Mouse (Mus musculus) cerebellum, adult 9-11 months (tissue): ENCODE results near the gene Ttc30b.
"Not testable (repeated sequence)": the region's sequence is repeated elsewhere in the genome, so short reads cannot be mapped to it uniquely, and the experiment has no call there.

ENCODE experiments used
- DNase-seq: peaks from one replicate; pipeline ENCODE4 v3.0.0; 2022

The Ttc30b gene

GRCm38 (mm10) chr2:75937520-75938116, 767 bp downstream of the Ttc30b start:
- peak; percentile 68 for DNase-seq

DNA sequence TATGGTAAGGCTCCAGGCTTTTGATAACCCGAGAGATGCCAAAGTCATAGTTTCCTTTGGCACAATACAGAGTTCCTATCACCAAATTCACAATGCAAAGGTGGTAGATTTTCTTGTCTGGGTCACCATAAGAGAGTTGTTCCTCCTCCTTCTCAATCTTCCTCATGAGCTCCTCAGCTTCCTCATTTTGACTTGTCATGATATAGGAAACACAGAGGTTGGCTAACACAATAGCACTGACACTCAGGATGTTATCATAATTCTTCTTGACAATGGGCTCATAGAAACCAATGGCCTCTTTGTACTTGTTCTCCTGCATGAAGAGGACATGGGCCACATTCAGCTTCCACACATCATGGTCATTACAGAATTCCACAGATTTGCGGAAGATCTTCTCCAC, 1.7 kb downstream of the Ttc30b start:
- DNase-seq: not testable (repeated sequence)

GRCm38 (mm10) chr2:75933541-75933940, 4.8 kb downstream of the Ttc30b start:
- DNase-seq: no peak

DNA sequence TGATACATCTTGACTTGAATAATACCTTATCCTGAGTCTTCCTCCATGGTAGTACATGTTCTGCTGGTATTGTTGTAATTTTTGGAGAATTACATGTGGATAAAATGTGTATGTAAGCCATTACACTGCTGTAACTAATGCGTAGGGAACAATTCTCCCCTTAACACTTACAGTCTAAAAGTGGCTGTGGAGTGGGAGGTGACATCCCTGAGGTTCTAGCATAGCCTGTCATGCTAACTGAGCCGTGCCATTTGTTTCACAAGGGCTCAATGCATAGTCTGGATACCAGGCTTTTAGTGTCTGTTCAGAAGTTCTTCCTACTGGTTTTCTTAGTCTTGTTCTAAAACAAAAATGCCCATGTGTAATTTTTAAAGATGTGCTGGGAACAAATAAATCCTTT, 7.4 kb downstream of the Ttc30b start:
- no peak for DNase-seq

DNA sequence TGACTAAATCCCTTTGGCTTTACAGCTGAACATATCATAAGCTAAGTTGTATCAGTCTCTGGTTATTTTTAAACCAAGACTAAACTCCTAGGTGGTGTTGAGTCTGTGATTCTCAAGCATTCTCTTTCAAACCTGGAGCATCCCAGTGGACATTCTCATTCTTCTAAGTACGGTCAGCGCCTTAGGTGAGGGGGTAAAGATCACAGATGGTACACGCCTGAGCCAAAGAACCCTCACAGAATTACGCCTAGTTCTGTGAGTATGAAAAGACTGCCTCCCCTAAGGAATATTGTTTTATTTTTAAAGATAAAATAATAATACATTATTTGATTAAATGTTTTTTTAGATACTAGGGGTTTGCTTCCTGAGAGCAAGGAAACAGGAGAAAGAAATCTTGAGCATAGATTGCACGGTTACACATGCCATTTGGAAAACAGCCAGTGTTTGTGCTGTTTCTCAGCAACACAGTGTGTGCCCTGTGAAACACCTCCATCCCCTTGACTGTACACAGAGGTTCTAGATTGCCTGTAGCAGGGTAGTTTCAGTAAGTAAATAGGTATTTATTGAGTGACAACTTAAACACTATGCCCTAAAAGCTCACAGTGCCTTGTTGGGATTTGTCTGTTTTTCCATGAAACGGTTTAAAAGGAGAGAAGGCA, 8.5 kb downstream of the Ttc30b start:
- DNase-seq: no peak

DNA sequence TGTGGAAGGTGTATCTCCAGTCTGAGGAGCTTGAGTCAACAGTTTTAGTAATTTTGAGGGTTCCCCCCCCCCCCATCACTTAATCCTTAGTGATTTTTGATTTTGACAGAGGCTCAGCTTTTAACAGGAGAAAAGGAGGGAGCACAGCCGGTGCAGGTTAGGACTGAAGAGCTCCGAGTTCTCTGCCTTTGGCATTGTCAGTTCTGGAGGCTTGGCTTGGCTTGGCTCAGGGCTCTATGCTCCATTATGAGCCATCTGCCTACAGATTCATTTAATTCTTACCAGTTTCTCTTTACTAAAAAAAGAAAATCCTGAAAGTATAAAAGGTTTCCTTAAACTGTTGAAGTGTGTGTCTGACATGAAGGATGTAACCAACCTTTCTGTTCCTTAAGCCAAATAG, 9.2 kb downstream of the Ttc30b start:
- peak; percentile 69 for DNase-seq

GRCm38 (mm10) chr2:75928011-75928410, 10.4 kb downstream of the Ttc30b start:
- DNase-seq: no peak

DNA sequence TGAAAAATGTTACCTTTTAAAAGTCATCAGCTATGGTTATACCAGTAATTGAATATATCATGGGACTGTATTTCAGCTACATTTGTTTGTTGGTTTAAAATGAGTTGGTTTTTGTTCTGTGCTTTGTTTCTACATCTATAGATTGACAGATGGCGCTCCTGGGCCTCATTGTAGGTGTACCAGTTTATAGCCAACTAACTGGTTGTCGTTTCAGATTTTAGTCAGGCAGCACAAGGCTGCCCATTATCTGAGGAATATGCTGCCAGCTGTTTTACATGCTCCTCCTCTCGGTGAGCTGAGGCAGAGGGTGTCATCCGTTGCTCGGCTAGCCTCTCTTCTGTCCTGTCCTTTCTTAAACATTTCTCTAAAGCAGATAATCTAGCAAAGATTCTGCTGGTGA, 12.3 kb downstream of the Ttc30b start:
- DNase-seq: no peak

- DNase-seq: no peak
Observed at GRCm38 (mm10) chr2:75923807-75924340, 14.5 kb downstream of the Ttc30b start.

DNA sequence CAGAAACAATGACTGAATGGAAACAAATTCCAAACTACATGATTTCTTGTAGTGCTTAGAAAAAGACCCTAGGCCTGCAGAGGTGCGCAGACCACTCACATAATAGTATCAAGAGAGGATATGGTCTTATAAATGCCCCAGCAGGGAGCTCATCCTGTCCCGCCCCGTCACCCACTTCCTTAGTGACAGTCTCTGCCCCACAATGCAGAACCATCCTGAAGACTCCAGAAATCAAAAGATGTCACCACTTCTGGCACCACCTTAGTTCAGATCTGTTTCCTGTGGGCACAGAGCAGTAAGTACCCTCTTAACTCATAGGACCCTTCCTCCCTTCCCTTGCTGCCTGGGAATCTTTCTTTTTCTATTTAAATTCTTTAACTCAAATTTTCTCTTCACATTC, 23.3 kb downstream of the Ttc30b start:
- no peak for DNase-seq

- DNase-seq: no peak
Observed at GRCm38 (mm10) chr2:75907142-75907541, 31.2 kb downstream of the Ttc30b start.

DNA sequence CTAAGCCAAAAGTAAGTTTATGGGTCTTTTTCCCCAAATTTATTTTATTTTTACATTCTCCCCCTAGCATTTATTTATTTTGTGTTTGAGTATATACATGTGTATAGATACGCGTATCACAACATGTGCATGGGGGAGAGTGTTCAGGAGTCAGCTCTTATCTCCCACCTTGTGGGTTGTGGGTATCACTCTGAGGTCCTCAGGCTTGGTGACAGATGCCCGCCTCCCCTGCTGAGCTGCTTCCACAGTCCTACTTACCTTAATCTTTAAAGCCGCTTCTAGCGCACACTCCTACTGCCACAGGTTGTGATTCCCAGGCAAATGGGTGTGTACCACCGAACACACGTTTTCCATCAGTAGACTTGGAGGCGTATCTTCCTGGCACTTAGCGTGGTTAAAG, 36.5 kb downstream of the Ttc30b start:
- no peak for DNase-seq

DNA sequence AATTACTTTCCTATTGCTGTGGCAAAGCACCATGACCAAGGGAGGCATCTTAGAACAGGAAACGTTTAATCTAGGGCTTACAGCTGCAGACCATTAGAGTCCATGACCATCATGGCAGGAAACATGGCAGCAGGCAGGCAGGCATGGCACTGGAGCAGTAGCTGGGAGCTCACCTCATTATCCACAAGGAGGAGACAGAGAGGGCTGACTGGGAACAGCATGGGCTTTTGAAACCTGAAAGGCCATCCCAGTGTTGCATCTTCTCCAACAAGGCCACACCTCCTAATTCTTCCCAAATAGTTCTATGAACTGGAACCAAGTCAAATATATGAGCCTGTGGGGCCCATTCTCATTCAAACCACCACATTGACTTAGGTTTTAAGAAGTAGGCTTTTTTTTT, 38.1 kb downstream of the Ttc30b start:
- no peak for DNase-seq

DNA sequence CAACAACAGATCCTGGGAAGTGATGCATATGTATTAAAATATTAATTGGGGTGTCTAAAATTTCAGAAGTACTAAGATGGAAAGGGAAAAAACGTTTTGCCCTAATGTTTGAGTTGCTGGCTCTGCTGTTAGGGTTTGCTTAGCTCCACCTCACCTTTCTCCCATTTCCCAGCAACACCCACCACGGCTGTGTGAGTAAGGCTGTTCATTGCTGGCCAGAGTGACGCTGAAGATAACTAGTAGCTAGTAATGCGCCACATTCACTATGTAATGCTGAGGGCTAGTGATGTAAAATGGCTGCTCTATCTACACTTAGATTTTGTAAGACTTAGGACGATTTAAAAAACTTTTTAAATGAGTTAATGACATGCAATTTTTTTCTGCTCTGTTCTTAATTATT, 42.7 kb downstream of the Ttc30b start:
- no peak for DNase-seq

- DNase-seq: no peak
Observed at GRCm38 (mm10) chr2:75891981-75892380, 46.4 kb downstream of the Ttc30b start.
